In genomic region chr9:22360916-22361315, GRCm38 (mm10) we compare ENCODE assay signal across 16 mouse cellular contexts.
"Had no signal": no experiment of that assay in that cellular context is flagged by ENCODE, and none has a peak within 500 bp of the region (broad histone marks: within the 10 kb centered on the region; RNA-seq: fewer than 3 reads in every experiment).

No protein-coding gene starts in this region.

- DNase-seq: kidney, adult 8-10 months; kidney, postnatal 10 days; kidney, postnatal 4 days; left cerebral cortex, postnatal 4 days; liver, postnatal 0 days; lung, postnatal 14 days; lung, postnatal 4 days; midbrain, embryonic 14.5 days; thymus, adult 2 months; thymus, postnatal 14 days had no signal

- ATAC-seq: liver, postnatal 0 days had no signal

- H3K27ac ChIP-seq: kidney, embryonic 15.5 days; limb, embryonic 12.5 days; limb, embryonic 15.5 days; liver, embryonic 14.5 days had no signal

- H3K4me1 ChIP-seq: kidney, embryonic 15.5 days; limb, embryonic 12.5 days; limb, embryonic 15.5 days had no signal

- H3K9ac ChIP-seq: kidney, embryonic 15.5 days; limb, embryonic 12.5 days; limb, embryonic 15.5 days; liver, embryonic 14.5 days; liver, postnatal 0 days had no signal

- H3K4me2 ChIP-seq: kidney, embryonic 15.5 days; limb, embryonic 12.5 days; limb, embryonic 15.5 days; liver, embryonic 11.5 days; midbrain, embryonic 11.5 days had no signal

- H3K27me3 ChIP-seq: kidney, embryonic 15.5 days; limb, embryonic 12.5 days; limb, embryonic 15.5 days had no signal

- H3K9me3 ChIP-seq: kidney, embryonic 15.5 days; limb, embryonic 12.5 days; limb, embryonic 15.5 days had no signal

- H3K4me3 ChIP-seq: kidney, embryonic 15.5 days; limb, embryonic 12.5 days; limb, embryonic 15.5 days had no signal
